17 mouse cellular contexts compared by ENCODE assay signal in genomic region chr9:106366188-106366587, GRCm38 (mm10). TPM values are rescaled to one million over a fixed set of nuclear protein-coding genes. Genes with fewer than 3 reads are reported as not detected.
DNase-seq lines count a peak whose midpoint lies in the region; ATAC-seq and TF ChIP-seq lines count a peak whose summit lies in the region.
"Had no signal": no experiment of that assay in that cellular context is flagged by ENCODE, and none has a peak within 500 bp of the region (broad histone marks: within the 10 kb centered on the region; RNA-seq: fewer than 3 reads in every experiment).

No protein-coding gene starts in this region.

- WGBS in forebrain, embryonic 13.5 days = 14% methylated on average over 1 of the region's 1 CpGs
- 44% methylated on average over 1 of the region's 1 CpGs for WGBS in forebrain, embryonic 15.5 days
- 64% methylated on average over 1 of the region's 1 CpGs for WGBS in lung, postnatal 0 days
- 50% methylated on average over 1 of the region's 1 CpGs for WGBS in lung, adult 2 months
- WGBS in embryonic facial prominence, embryonic 10.5 days = 27% methylated on average over 1 of the region's 1 CpGs
- WGBS in limb, embryonic 11.5 days = 47% methylated on average over 1 of the region's 1 CpGs

- peaks cover 2% of the 10 kb centered on the region for H3K36me3 ChIP-seq in forebrain, embryonic 13.5 days (ENCODE audit: poor library complexity, severe bottlenecking)
- no peaks in the 10 kb centered on the region for H3K36me3 ChIP-seq in forebrain, embryonic 15.5 days
- no peaks in the 10 kb centered on the region for H3K36me3 ChIP-seq in lung, postnatal 0 days (ENCODE audit: insufficient read depth, low read length)
- H3K36me3 ChIP-seq in embryonic facial prominence, embryonic 10.5 days (replicated peaks) = peaks cover 14% of the 10 kb centered on the region
- peaks cover 3% of the 10 kb centered on the region for H3K36me3 ChIP-seq in limb, embryonic 11.5 days (ENCODE audit: control insufficient read depth, insufficient read depth, low read length)
- H3K36me3 ChIP-seq: liver, embryonic 15.5 days had no signal

- no peak for TF ChIP-seq POLR2A in lung, adult 2 months (IDR thresholded peaks at IDR 0.05; ENCODE audit: borderline replicate concordance, extremely low read depth, low read depth, low read length)

- H3K9ac ChIP-seq in forebrain, embryonic 13.5 days = no peak overlapping the region
- no peak overlapping the region for H3K9ac ChIP-seq in forebrain, embryonic 15.5 days (replicated peaks)
- no peak overlapping the region for H3K9ac ChIP-seq in lung, postnatal 0 days (replicated peaks; ENCODE audit: low read depth)
- H3K9ac ChIP-seq in limb, embryonic 11.5 days (ENCODE audit: low read length) = no peak overlapping the region; the same call in 1 of the 2 replicates

- no peaks in the 10 kb centered on the region for H3K27me3 ChIP-seq in forebrain, embryonic 13.5 days
- H3K27me3 ChIP-seq in forebrain, embryonic 15.5 days = no peaks in the 10 kb centered on the region
- H3K27me3 ChIP-seq in lung, postnatal 0 days (replicated peaks; ENCODE audit: insufficient read depth, low read length) = no peaks in the 10 kb centered on the region
- H3K27me3 ChIP-seq in embryonic facial prominence, embryonic 10.5 days (replicated peaks; ENCODE audit: low read depth, poor library complexity, severe bottlenecking) = no peaks in the 10 kb centered on the region
- no peaks in the 10 kb centered on the region for H3K27me3 ChIP-seq in limb, embryonic 11.5 days (ENCODE audit: control insufficient read depth, insufficient read depth, low read length)

- H3K4me1 ChIP-seq in forebrain, embryonic 13.5 days = peaks cover 28% of the 10 kb centered on the region
- peaks cover 28% of the 10 kb centered on the region for H3K4me1 ChIP-seq in forebrain, embryonic 15.5 days
- H3K4me1 ChIP-seq in lung, postnatal 0 days (ENCODE audit: insufficient read depth, low read depth, low read length) = peaks cover 5% of the 10 kb centered on the region
- H3K4me1 ChIP-seq in lung, adult 2 months (ENCODE audit: control insufficient read depth, insufficient read depth, low read length) = peaks cover 9% of the 10 kb centered on the region
- peaks cover 63% of the 10 kb centered on the region for H3K4me1 ChIP-seq in embryonic facial prominence, embryonic 10.5 days
- peaks cover 35% of the 10 kb centered on the region for H3K4me1 ChIP-seq in limb, embryonic 11.5 days (ENCODE audit: control insufficient read depth, insufficient read depth, low read length)

- TF ChIP-seq CTCF in lung, postnatal 0 days (IDR thresholded peaks at IDR 0.05) = no peak
- TF ChIP-seq CTCF in lung, adult 2 months (IDR thresholded peaks at IDR 0.05; ENCODE audit: insufficient read depth, low read length) = no peak

- DNase-seq in lung, postnatal 0 days (ENCODE audit: low spot score) = no peak
- DNase-seq in lung, adult 2 months = no peak
- no peak for DNase-seq in embryonic facial prominence, embryonic 10.5 days (ENCODE audit: low spot score)
- no peak for DNase-seq in limb, embryonic 11.5 days (ENCODE audit: low spot score)
- no peak for DNase-seq in yolk sac, embryonic 10.5 days (ENCODE audit: low spot score)
- no peak for DNase-seq in layer of hippocampus, postnatal 36 days
- DNase-seq: adrenal gland, postnatal 36 days; cerebellum, adult 18-20 months; gastrocnemius, adult 2 months; heart, postnatal 4 days; lung, postnatal 4 days; right cerebral cortex, adult 18-20 months had no signal

- no peaks in the 10 kb centered on the region for H3K9me3 ChIP-seq in forebrain, embryonic 13.5 days (replicated peaks)
- H3K9me3 ChIP-seq in forebrain, embryonic 15.5 days = no peaks in the 10 kb centered on the region
- H3K9me3 ChIP-seq in lung, postnatal 0 days (ENCODE audit: low read length) = no peaks in the 10 kb centered on the region
- no peaks in the 10 kb centered on the region for H3K9me3 ChIP-seq in embryonic facial prominence, embryonic 10.5 days
- no peaks in the 10 kb centered on the region for H3K9me3 ChIP-seq in limb, embryonic 11.5 days (ENCODE audit: control insufficient read depth, low read length)
- H3K9me3 ChIP-seq: liver, embryonic 15.5 days had no signal

- peak overlapping the region; percentile 98; the same call in 1 of the 2 replicates for H3K4me2 ChIP-seq in forebrain, embryonic 13.5 days
- no peak overlapping the region for H3K4me2 ChIP-seq in forebrain, embryonic 15.5 days (replicated peaks)
- H3K4me2 ChIP-seq in lung, postnatal 0 days (replicated peaks; ENCODE audit: low read depth, low read length) = no peak overlapping the region
- H3K4me2 ChIP-seq in limb, embryonic 11.5 days (ENCODE audit: low read depth, severe bottlenecking) = peak overlapping the region; percentile 73; the same call in 1 of the 2 replicates

- H3K4me3 ChIP-seq in forebrain, embryonic 13.5 days = no peak overlapping the region
- no peak overlapping the region for H3K4me3 ChIP-seq in forebrain, embryonic 15.5 days
- no peak overlapping the region for H3K4me3 ChIP-seq in lung, postnatal 0 days (ENCODE audit: low read depth, low read length)
- H3K4me3 ChIP-seq in lung, adult 2 months (replicated peaks; ENCODE audit: extremely low read depth, low read depth, low read length) = no peak overlapping the region
- H3K4me3 ChIP-seq in embryonic facial prominence, embryonic 10.5 days = peak overlapping the region; percentile 82; the same call in 1 of the 2 replicates
- H3K4me3 ChIP-seq in limb, embryonic 11.5 days (ENCODE audit: low read depth, low read length) = no peak overlapping the region

- no peak for ATAC-seq in forebrain, embryonic 13.5 days
- no peak for ATAC-seq in forebrain, embryonic 15.5 days (replicated peaks)
- no peak for ATAC-seq in lung, postnatal 0 days
- ATAC-seq in limb, embryonic 11.5 days (ENCODE audit: insufficient number of reproducible peaks, low FRiP score, low TSS enrichment, low read depth) = no peak
- ATAC-seq: hindbrain, postnatal 0 days; intestine, postnatal 0 days had no signal

- no peak overlapping the region for H3K27ac ChIP-seq in forebrain, embryonic 13.5 days
- H3K27ac ChIP-seq in forebrain, embryonic 15.5 days (replicated peaks) = no peak overlapping the region
- H3K27ac ChIP-seq in lung, postnatal 0 days (ENCODE audit: low read length) = peak overlapping the region; percentile 93; the same call in 1 of the 2 replicates
- H3K27ac ChIP-seq in embryonic facial prominence, embryonic 10.5 days (replicated peaks) = peak overlapping the region; percentile 97
- peak overlapping the region; percentile 88 for H3K27ac ChIP-seq in limb, embryonic 11.5 days (replicated peaks; ENCODE audit: low read depth, low read length)
- H3K27ac ChIP-seq: liver, embryonic 15.5 days had no signal

- no peak for TF ChIP-seq EP300 in lung, postnatal 0 days (IDR thresholded peaks at IDR 0.05)

RNA-seq across cellular contexts. Expression of gene Dusp7, which starts 2.2 kb away (rescaled TPM):
- 7.1 and 8.7 TPM in 2 replicates for polyA plus RNA-seq in forebrain, embryonic 13.5 days (2015; fragmentation: Nextera tagmentation; extraction: Ambion mirVana)
- 9.2 and 10.4 TPM in 2 replicates for polyA plus RNA-seq in forebrain, embryonic 15.5 days (2015; fragmentation: Nextera tagmentation; extraction: Ambion mirVana)
- polyA plus RNA-seq in lung, postnatal 0 days (2015; fragmentation: Nextera tagmentation; extraction: Ambion mirVana) = 25.7 and 27.8 TPM in 2 replicates
- polyA plus RNA-seq in lung, adult 2 months (2012; rRNA removed) = 223 and 262 TPM in 2 replicates
- 29.5 and 30.8 TPM in 2 replicates for polyA plus RNA-seq in embryonic facial prominence, embryonic 10.5 days (2016; fragmentation: Nextera tagmentation; extraction: Ambion mirVana)
- 63.4 and 67.4 TPM in 2 replicates for polyA plus RNA-seq in limb, embryonic 11.5 days (2014; fragmentation: Nextera tagmentation; extraction: Ambion mirVana)
- 10 to 100 TPM; 86.0 to 88.6 TPM for total RNA-seq in layer of hippocampus, postnatal 36 days (2021)

Comparison
In these comparisons a context has a peak if more than half of its experiments do, and no peak if none do; other contexts are left out.
1. H3K4me2 ChIP-seq: peak in forebrain, embryonic 13.5 days (single experiment) and limb, embryonic 11.5 days (single experiment); none in forebrain, embryonic 15.5 days (single experiment) and lung, postnatal 0 days (single experiment).
2. H3K27ac ChIP-seq: peak in lung, postnatal 0 days (single experiment), embryonic facial prominence, embryonic 10.5 days (single experiment) and limb, embryonic 11.5 days (single experiment); none in forebrain, embryonic 13.5 days (single experiment) and forebrain, embryonic 15.5 days (single experiment).